Mouse (Mus musculus) right cerebral cortex, postnatal 25 days (tissue): ENCODE measurements around the gene Mns1.
"Not testable (repeated sequence)": the region's sequence is repeated elsewhere in the genome, so short reads cannot be mapped to it uniquely, and the experiment has no call there.

Experiments used
- DNase-seq: peaks from one replicate; pipeline ENCODE4 v3.0.0; 2022

Mns1 gene

DNA sequence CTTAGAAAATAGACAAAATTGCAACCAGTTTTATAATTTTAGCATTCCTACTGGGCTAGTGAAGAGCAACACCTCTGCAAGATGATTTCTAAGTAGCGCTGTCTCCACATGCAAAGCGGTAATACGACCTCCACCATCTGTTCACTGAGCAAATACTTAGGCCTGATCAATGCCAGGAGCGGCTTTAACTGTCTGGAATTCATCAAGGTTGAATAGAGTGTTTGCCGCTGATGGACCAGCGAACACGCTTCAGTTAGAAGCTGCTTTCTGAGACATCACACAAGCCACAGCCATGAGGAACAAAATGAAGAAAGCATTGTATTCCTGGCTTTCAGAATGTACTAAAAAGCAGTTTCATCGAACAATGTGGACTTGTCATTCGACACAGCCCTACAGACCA is 2.9 kb upstream of the Mns1 start:
- DNase-seq, result no peak

DNA sequence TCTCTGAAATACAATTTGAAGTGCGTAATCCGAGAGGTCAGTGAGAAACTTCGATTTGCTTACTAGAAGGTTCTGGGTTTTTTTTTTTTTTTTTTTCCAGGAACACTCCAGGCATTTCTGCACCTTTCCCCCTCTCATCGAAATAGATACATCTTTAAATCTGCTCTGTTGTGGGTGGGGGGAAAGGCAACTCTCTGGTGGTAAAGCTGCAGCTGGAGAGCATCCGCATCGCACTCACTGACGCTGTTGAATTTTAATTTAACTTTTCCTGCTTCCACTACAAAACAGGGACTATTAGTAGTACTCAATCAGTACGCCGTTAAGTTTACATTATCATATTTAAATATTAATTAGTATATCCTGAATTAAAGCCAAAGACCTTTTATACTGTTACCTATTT is 938 bp downstream of the Mns1 start:
- DNase-seq, result no peak

DNA sequence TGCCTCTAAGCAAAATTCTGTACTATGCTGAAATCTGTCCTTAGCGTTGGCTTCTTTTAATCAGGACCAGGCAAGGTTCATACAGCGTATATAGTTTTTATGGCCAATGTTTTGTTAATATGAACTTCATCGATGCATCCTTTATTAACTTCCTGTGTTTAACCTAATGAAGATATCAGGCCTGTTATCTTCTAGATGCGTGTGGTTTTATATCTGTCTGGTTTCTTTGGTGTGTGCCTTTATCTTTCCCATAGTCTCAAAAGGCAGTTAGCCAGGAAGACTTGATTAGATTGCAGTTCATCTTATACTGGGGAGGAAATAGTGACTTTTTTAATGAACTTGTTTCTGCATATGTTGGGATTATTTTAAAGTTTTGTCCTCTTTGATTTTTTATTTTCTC is 2.5 kb downstream of the Mns1 start:
- DNase-seq, result no peak

DNA sequence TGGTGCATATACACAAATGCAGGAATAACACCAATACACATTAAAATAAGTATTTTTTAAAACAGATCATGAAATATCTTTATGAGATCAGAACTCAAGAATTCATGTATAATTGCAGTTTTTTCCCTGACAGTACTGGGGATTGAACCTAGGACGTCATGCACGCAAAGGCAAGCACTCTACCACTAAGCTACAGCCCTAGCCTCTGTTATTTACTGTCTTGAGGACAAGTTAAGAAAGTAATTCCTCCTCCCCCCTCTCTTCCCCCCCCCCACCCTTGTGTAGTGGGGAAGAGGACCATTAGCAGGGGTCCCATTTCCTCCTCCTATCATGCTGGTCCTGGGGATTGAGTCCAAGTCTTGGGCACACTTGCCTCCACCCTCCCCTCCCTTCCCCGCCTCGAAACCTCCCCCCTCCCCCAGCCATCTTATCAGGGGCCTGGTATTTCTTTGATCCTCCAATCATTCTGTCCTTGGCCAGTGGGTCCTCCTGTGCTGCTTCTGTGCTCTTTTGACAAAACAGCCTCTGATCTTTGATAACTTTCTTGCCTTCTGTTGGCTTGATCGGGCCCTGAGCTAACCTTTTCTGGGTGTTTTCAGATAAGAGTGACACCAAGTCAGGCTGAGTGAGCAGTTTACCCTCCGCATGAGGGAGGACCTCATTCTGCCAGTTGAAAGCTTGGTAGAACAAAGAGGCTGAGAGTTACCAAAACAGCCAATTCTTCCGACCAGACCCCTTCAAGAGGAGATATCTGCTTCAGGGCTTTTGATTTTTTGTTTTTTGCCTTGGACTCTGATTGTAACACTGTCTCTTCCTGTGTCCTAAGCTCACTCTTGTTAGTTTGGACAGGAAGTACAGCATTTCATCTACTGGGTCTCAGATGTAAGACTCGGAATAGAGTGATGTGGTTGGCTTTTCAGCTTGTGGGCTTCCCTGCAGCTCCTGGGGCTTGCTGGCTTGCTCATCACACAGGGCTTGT is 3.4 kb downstream of the Mns1 start:
- no peak for DNase-seq

DNA sequence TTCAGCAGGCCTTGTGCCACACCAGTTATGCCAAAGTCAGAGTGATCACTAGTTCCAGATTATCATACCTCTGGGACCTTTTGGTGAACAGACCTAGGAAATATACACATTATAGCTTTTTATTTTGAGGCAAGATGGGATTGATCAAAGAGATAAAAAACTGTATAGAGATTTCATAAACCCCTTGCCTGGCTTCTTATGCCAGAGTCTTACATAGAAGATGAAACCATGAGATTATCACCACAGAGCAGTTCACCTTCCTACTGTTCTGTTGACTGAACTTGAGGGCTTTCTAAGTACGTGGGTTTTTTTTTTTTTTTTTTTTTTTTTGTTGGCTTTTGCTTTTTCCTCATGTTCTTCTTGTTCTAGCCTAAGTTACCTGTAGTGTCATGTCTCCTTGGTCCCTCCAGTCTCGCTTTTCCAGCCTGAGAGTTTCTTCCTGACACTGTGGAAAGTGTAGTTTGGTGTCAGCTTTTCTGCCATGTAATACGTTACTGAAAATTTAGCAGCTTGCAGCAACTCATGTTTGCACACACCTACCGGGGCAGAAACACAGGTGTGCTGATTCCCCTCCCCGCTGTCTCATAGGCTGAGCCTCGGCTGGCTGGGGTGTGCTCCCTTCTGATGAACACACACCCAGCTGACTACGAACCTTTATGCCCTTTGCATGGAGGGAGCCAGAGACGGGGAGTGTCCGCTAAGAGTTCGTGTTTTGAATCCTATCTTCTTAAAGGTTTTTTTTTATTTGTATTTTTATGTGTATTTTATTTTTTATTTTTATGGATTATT is 4.3 kb downstream of the Mns1 start:
- DNase-seq, result no peak

DNA sequence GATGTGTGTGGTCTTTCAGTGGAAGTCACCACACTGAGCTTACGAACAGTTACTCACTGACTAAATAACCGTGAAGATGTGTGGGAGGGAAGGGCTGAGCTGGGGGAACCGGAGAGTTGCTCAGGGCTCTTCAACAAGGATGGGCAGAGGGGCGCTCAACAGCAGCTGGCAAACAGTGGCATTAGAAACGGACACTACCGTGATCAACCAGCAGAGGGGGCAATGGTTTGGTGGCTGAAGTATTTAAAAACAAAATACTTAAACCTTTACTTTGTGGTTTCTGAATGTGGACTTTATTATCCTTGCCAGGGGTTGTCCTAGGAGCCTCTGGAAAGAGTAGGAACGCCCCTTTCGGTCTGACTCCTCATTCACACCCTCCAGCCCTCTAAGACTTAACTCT is 10.2 kb downstream of the Mns1 start:
- DNase-seq, result peak; percentile 31

DNA sequence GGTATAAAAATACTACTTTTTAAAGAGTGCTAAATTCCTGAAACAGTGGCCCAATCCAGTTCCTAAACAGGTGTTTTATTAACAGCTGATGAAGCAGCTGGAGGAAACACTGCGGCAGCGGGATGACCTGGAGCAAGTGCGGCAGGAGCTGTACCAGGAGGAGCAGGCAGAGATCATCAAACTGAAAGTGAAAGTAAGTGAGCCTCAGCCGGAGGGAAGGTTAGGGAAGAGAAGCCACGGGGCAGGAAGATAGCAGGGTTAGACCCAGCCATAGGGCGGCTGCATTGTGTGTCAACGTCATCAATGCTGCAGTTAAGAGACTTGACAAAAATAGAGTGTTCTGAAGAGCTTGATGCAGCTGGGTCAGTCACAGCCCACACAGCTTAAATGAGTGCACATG is 11.6 kb downstream of the Mns1 start:
- DNase-seq, result no peak

DNA sequence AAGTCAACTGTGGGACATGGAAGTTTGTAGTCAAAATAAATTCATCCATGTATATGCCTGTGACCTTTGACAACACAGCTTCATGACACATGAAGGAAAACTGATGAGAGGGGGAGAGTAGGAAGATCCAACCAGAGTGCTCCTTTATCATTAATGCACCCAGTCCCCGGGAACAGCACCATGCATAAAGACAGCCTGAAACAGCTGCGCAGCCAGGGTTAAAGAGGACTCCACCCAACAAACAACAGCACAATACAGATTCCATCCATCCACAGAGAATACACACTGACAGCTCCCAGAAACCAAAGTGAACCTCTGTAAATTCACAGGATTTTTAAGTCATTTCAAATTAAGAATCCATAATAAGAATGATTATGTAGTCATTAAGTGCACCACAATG is 12.0 kb downstream of the Mns1 start:
- DNase-seq, result no peak

DNA sequence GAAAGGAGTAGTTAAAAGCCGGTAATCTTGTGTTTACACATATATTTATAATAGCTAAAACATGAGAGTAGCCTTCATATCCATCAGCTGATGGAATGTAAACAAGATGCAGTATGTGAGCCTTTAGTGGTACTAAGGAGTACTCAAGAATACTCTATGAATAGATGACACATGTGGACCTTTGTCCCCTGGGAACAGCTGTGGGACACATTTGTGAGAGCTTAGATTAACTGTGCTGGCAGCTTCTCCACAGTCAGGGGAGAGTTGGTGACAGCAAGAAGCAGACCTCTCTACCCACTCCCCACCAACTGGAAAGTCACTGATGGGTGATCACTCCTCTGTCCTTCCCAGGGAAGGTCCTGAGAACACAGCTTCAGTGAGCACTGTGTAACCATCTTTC is 12.6 kb downstream of the Mns1 start:
- no peak for DNase-seq

DNA sequence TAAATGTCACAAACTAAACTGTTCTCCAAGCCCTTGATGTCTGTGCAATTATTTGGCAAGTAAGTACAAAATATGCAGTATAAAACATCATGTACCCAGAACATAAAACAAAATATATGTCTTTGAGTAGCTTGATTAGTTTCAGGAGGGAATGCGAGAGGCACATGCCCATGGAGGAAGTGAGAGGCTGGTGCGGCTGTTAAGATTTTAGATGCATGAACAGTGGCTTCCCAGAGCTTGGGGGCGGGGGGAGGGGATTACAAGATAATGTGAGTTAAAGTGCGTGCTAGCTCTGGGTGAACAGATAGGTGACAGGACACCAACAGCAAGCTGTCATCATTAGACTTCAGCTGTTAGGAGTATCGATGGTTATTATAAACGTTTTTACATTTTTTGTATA is 13.3 kb downstream of the Mns1 start:
- no peak for DNase-seq

DNA sequence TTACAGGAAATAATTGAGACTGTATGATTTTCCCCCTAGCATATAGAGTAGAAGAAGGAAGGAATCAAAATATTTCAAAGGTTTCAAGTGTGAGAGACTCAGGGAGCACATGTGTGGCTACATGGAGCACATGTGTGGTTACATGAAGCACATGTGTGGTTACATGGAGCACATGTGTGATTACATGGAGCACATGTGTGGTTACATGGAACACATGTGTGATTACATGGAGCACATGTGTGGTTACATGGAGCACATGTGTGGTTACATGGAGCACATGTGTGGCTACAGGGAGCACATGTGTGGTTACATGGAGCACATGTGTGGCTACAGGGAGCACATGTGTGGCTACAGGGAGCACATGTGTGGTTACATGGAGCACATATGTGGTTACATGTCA is 16.5 kb downstream of the Mns1 start:
- DNase-seq, result not testable (repeated sequence)

DNA sequence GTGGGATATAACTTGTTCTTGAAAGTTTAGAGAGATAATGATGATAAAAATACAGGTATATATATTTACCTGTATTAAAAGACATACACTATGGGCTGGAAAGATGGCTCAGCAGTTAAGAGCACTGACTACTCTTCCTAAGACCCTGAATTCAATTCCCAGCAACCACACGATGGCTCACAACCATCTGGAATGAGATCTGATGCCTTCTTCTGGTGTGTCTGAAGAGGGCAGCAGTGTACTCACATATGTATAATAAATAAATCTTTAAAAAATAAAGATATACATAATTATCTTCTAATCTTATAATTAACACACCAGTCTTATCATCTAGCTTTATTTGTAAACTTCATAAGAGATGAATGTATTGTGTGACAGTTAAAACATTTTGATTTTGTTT is 18.6 kb downstream of the Mns1 start:
- no peak for DNase-seq

DNA sequence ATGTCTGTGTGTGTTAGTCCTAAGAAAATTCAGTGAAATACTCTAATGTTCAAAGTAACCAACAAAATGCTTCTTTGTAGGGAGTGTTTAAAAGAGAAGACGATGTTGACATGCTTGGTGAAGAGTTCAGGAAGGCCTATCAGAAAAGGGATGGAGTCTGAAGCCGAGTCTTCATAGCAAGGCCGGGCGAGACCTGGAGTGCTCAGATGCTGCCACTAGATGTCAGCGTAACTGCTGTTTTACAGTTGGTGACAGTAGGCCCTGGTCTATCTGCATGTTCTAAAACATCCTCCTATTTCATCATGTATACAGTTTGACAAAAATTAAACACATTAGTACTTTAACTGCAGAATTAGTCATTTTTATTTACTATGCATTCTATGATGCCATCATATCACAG is 20.4 kb downstream of the Mns1 start:
- peak; percentile 65 for DNase-seq

DNA sequence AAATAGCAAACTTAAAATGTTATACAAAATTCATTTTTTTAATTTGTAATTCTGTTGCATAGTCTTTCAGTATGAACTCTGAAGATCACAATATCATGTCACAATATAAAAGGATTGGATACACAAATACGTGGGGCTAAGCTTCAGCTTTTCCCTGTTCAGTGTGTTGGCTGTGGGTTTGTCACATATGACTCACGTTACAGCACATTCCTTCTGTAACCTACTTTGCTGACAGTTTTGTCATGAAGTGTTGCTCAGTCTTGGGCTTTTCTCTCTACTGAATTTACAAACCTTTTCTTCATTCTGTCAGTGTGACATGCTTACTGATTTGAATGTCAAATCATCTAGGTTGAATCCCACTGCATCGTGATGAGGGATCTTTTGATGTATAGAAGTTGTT is 21.9 kb downstream of the Mns1 start:
- DNase-seq, result no peak

DNA sequence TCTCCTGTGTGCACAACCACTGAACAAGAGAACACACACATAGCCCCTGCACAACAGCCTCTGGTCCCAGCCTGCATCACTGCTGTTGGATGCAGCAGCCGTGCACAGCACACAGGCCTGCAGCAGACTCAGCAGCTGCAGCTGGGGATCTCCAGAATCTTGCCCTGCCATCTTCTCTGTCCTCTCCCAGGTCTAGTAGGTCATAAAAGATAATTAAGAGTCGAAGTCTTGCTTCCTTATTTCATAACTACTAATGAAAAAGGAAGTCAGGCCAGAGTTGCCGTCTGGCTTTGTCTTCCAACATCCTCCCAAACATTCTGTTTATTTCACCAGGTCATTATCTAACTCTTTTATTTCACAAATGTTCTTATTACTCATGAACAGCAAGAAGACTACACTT is 23.0 kb downstream of the Mns1 start:
- no peak for DNase-seq

DNA sequence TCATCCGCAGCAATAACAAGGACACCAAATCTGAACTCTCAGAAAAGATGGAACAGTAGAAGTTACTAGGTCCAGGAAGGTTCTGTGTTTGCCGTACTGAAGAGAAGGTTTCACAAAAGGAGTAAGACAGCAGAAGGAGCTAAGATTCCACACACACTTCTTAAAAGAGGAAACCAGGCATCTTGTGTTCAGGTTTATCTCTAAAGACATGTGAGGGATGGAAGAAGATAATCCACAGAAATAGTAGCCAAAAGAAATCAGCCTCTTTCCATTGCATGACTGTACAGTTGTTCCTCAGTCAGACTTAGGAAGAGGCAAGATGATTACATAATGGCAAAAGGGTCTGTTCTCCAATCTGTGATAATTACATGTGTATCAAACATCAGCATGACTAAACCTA is 24.6 kb downstream of the Mns1 start:
- DNase-seq, result no peak

DNA sequence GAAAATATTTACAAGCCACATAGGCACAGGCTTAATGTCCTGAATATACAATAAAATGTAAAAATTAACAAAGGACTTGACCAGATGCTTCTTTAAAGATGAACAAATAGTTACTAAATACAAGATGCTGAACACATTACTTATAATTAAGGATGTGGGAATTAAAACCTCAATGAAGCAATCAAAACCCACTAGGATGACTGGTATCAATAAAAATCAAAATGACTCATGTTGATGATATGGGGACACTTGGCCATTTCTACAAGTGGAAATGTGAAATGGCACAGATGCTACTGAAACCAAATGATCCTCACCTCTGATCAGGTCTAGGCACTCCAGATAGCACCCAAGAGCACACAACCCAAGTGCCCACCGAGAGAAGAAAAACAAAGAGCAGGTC is 27.0 kb downstream of the Mns1 start:
- DNase-seq, result no peak

DNA sequence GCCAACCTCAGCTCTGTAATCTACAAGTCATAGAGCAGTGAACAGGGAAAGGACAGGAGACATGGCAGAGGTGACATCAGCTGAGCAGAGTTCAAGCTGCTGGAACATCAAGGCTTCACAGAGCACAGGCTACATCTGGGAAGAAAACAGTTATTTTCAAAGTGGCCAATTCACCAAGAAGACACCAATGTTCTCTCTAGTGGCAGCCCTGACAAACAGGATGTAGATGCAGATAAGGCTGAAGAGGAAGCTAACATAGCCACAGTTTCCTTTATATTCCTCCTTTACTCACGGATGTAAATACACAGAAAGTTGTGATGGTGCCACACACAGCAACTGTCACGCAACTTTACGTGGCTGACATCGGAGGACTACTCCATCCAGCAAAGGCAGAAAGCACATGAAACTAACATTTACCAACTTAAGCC is 28.0 kb downstream of the Mns1 start:
- DNase-seq, result no peak

DNA sequence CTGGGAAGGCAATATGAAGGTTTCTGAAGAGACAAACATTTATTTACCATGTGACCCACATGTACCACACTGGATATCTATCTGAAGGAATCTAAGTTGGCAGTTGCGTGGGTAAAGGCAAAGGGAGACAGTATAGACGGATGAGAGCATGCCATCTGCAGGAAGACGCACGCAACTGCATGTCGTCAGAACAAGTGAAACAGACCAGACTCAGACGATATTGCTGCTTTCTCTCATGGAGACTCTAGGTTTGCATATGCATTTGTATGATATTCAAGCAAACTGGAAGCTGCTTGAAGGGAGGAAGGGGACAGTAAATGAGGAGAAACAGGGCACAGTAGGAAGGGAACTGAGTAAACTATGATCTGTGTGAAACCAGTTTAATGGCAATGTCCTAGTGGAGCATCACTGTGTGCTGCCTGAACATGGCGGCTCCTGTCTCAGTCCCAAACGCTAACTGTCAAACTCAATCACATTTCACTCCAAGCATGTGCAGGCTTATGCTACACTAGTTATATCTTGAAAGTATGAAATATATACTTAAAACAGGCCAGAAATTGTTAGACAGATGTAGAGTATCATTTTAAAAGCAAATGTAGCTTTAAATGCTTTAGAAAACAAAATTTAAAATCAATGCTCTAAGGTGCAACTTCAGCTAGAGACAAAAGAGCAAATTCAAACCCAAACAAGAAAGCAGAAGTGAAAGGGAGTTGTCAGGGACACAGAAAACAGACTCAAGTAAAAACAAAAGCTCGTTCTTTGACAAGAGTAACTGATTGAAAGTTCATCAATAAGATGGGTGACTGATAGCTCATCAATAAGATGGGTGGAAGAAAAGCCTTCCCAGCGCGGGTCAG is 30.0 kb downstream of the Mns1 start:
- DNase-seq, result no peak

DNA sequence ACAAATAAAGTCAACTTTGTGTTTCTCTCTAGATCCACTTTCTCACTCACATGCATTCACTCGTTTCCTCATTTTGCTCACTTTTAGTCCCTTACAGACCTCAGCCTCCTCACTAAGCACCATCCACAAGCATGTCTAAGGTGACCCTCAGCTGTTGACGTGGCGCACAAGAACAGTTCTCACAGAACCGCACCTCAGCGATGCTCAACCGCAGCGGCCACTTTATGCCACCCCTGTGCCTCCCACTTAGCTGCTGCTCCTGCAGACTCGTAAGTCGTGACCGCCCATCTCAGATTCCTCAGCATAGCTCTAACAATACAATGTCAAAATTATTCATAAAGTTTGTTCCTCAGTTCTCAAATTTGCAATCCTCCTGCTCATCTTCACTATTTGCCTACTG is 30.8 kb downstream of the Mns1 start:
- DNase-seq, result no peak

DNA sequence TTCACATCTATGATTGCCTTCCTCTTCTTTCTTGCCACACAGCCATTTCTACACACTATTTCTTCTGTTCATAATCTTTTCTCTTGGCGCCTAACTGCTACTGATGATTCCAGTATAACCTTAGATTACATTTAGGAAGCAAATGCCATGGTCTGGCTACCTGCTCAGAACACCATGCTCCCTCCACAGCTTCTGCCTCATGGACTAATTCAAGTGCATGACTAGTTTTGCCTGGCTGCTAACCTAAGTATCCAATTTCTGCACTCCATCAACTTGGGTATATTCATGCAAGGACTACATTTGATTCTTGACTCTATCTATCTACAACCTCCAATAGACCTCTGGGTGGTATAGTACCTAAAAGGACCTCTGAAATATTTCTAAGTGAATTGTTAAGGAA is 32.0 kb downstream of the Mns1 start:
- DNase-seq, result no peak

DNA sequence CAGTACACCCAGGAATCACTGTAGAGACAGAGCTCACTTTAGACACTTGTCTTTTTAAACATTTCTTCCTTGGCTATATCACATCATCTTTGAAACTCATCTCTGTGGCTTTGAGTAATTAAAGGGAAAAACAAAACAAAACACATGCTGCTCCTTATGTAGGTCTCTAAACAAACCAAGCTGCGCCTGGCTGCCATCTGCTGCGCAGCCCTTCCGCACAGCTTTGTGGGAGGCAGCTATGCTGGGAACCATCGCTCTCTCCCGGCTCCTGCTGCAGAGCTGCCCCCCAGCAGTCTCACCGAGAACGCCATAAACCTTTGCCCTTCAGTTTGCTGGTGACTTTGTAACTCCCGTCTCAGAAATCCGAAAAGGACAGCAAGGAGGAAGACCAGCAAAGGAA is 37.7 kb downstream of the Mns1 start:
- DNase-seq, result peak; percentile 56

DNA sequence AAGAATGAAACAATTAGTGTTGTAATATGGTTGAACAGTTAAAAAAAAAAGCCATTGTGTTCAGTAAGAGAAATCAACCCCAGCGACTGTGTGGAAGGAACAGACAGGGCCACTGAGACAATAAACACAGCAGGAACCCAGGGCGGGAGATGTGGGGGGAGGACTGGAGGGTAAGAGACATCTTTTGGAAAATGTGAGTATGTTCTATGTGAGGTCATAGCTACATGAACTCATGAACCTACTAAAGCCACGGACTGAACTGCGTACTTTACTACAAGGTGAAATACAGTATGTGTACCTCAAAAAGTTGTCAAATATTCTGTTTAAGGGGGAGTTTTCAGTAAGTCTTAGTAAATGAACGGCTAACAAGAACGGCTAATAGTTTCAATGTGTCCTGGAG is 39.5 kb downstream of the Mns1 start:
- no peak for DNase-seq
